Mouse (Mus musculus) liver, postnatal 0 days (tissue): ENCODE results near the gene Nsf. TPM values are rescaled to one million over a fixed set of nuclear protein-coding genes. Genes with fewer than 3 reads are reported as not detected.
"Not testable (repeated sequence)": the region's sequence is repeated elsewhere in the genome, so short reads cannot be mapped to it uniquely, and the experiment has no call there.

Experiments used
- ATAC-seq: fragments of 200-750 bp; cut with Nextera tagmentation; 2 replicates; pipeline ENCODE4 v1.8.0; 2017; ENCODE audit warnings: mild to moderate bottlenecking, moderate library complexity
- DNase-seq: peaks from one replicate; pipeline ENCODE4 v3.0.0-alpha.2; 2016
- H3K27ac ChIP-seq: fragments of 300-500 bp; sonication (generic); 2 replicates; pipeline ENCODE4 v1.5.1; 2014; ENCODE audit warnings: antibody characterized with exemption, moderate library complexity, mild to moderate bottlenecking, low read depth
- H3K27me3 ChIP-seq: fragments of 300-500 bp; sonication (generic); 2 replicates; pipeline ENCODE4 v1.6.1; 2014; ENCODE audit warnings: low read length, control low read depth, mixed read lengths; ENCODE audit not compliant: insufficient read depth
- H3K36me3 ChIP-seq: fragments of 300-500 bp; sonication (generic); replicated peaks from 2 replicates; pipeline ENCODE4 v1.6.1; 2014; ENCODE audit warnings: mild to moderate bottlenecking, control low read depth, low read length, moderate library complexity, mixed read lengths; ENCODE audit not compliant: insufficient read depth
- H3K4me1 ChIP-seq: fragments of 300-500 bp; sonication (generic); 2 replicates; pipeline ENCODE4 v1.6.1; 2014; ENCODE audit warnings: antibody characterized with exemption, mild to moderate bottlenecking, control low read depth; ENCODE audit not compliant: insufficient read depth
- H3K4me2 ChIP-seq: fragments of 300-500 bp; sonication (generic); 2 replicates; pipeline ENCODE4 v1.6.1; 2014; ENCODE audit warnings: low read depth, mild to moderate bottlenecking, low read length, moderate library complexity, mixed read lengths
- H3K4me3 ChIP-seq: fragments of 300-500 bp; sonication (generic); 2 replicates; pipeline ENCODE4 v1.5.1; 2014; ENCODE audit warnings: low read depth, low read length
- H3K9ac ChIP-seq: fragments of 300-500 bp; sonication (generic); replicated peaks from 2 replicates; pipeline ENCODE4 v1.6.1; 2014; ENCODE audit warnings: mild to moderate bottlenecking, moderate library complexity
- H3K9me3 ChIP-seq: fragments of 300-500 bp; sonication (generic); 2 replicates; pipeline ENCODE4 v1.6.1; 2016; ENCODE audit warnings: mild to moderate bottlenecking, control low read depth, low read length, mixed read lengths
- CTCF ChIP-seq: sonication (generic); IDR thresholded peaks from 2 replicates; pipeline ENCODE4 v1.5.1; 2016; ENCODE audit warnings: antibody characterized with exemption, low read depth
- EP300 ChIP-seq: IDR thresholded peaks from 2 replicates; pipeline ENCODE4 v1.6.1; 2016; ENCODE audit warnings: antibody characterized with exemption, low read depth, mild to moderate bottlenecking
- WGBS: fragments of 180-500 bp; shearing (Covaris S2); extraction: QIAGEN DNeasy Blood & Tissue Kit; methylation state at CpG from one replicate; pipeline ENCODE4 v1.1.7; 2014; ENCODE audit not compliant: insufficient replicate concordance; 5-methylcytosine and 5-hydroxymethylcytosine counted together
- polyA plus RNA-seq: library from polyadenylated mRNA; unstranded; fragments of >200 nt; fragmentation: Nextera tagmentation; extraction: Ambion mirVana; gene quantifications from 2 replicates; pipeline ENCODE4 v1.2.1, GENCODE M21; 2015

The Nsf gene
- polyA plus RNA-seq, 1 experiment from 2014 or later: 16.0 TPM

DNA sequence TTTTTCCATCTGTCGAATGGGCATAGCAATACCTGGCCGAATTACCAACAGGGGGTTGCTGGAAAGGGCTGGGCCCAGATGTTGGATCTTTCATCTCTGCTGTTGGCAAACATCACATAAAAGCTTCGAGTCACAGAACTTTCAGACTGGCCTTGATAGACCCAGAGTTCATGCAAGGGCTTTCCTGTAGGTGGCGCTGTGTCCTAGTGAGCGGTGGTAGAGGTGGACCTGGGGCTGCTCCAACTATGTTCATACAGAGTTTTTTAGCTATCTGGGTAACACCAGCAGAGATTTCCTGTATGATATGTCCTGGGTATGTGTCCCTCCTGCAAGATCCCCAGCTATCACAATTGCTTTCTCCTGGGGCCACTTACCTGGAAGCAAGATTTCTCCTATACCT lies 43.5 kb upstream of the Nsf start:
- H3K27me3 ChIP-seq: no peaks in the 10 kb centered on the region
- no peak overlapping the region for H3K9ac ChIP-seq
- ATAC-seq: no peak
- no peak overlapping the region for H3K27ac ChIP-seq
- 9% methylated on average over 5 of the region's 5 CpGs for WGBS
- no peaks in the 10 kb centered on the region for H3K4me1 ChIP-seq
- H3K36me3 ChIP-seq: no peaks in the 10 kb centered on the region
- H3K4me3 ChIP-seq: no peak overlapping the region
- TF ChIP-seq EP300 (no peak), CTCF (peak; percentile 87)
- peak; percentile 81 for DNase-seq
- H3K4me2 ChIP-seq: no peak overlapping the region
- H3K9me3 ChIP-seq: no peaks in the 10 kb centered on the region

DNA sequence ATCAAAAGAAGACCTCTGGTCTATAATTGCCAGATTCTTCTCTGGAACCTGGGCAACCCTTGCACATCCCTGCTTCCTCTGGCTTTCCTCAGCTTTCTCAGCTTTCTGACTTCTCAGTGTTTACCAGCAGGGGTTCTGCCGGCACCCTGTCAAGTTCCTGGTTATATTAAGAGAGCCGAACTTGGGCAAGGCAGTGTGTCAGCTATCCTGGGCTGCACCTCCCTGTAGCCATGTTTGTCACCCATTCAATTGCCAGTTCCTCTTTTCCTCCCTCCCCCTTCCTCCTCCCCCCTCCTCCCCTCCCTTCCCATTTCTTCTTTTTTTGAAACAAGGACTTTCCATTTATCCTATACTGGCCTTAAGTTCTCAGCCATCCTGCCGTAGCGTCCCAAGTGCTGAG lies 38.8 kb upstream of the Nsf start:
- no peak overlapping the region for H3K4me3 ChIP-seq
- no peaks in the 10 kb centered on the region for H3K4me1 ChIP-seq
- no peaks in the 10 kb centered on the region for H3K9me3 ChIP-seq
- TF ChIP-seq CTCF (no peak), EP300 (no peak)
- H3K27me3 ChIP-seq: no peaks in the 10 kb centered on the region
- no peak overlapping the region for H3K27ac ChIP-seq
- H3K4me2 ChIP-seq: no peak overlapping the region
- WGBS: 54% methylated on average over 4 of the region's 4 CpGs
- H3K36me3 ChIP-seq: no peaks in the 10 kb centered on the region
- no peak overlapping the region for H3K9ac ChIP-seq
- ATAC-seq (no peak), DNase-seq (no peak)

GRCm38 (mm10) chr11:103990049-103990557 lies 36.2 kb upstream of the Nsf start:
- not testable (repeated sequence) for H3K9me3 ChIP-seq, ATAC-seq, H3K4me3 ChIP-seq, H3K27me3 ChIP-seq, H3K9ac ChIP-seq, H3K36me3 ChIP-seq, H3K27ac ChIP-seq, DNase-seq, H3K4me1 ChIP-seq, H3K4me2 ChIP-seq
- WGBS: 31% methylated on average over 12 of the region's 12 CpGs

DNA sequence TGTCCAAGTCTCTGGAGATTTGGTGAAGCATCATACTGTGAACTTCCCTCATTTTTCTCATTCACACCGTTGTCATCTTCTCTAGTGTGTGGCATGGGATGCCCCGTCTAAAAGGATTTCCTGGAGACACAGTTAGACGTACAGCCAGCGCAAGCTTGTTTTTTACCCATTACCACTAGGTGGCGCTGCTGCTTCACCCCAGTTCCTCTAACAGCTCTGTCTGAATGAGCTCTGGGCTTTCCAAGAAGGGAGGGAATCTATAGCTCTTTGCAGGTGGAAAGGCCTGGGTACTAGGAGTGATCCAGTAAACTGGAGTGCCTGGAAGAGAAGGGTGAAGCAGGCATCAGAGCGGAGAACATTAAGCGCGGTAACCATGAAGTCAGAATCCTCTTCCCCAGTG lies 33.6 kb upstream of the Nsf start:
- DNase-seq (peak; percentile 81), ATAC-seq (peak; percentile 54; the same call in 1 of the 2 replicates)
- Histone ChIP-seq H3K9me3 (no peaks in the 10 kb centered on the region), H3K9ac (no peak overlapping the region), H3K27ac (no peak overlapping the region), H3K4me2 (no peak overlapping the region), H3K4me1 (no peaks in the 10 kb centered on the region), H3K27me3 (no peaks in the 10 kb centered on the region), H3K4me3 (no peak overlapping the region), H3K36me3 (peaks cover 11% of the 10 kb centered on the region; the same call in 1 of the 2 replicates)
- TF ChIP-seq CTCF (peak; percentile 98), EP300 (no peak)
- WGBS: 35% methylated on average over 8 of the region's 8 CpGs

- Histone ChIP-seq H3K4me3 (no peak overlapping the region), H3K27ac (0 out of 2 replicates have a peak overlapping the region, but pooled peaks have one; percentile 34), H3K4me2 (no peak overlapping the region), H3K9ac (no peak overlapping the region), H3K36me3 (peaks cover 20% of the 10 kb centered on the region; the same call in 1 of the 2 replicates), H3K4me1 (0 out of 2 replicates have a peak, but pooled peaks cover 2% of the 10 kb centered on the region), H3K9me3 (no peaks in the 10 kb centered on the region), H3K27me3 (no peaks in the 10 kb centered on the region)
- 47% methylated on average over 5 of the region's 5 CpGs for WGBS
- no peak for DNase-seq
- no peak for ATAC-seq
- TF ChIP-seq EP300 (no peak), CTCF (no peak)
Measured at GRCm38 (mm10) chr11:103984067-103984466, 30.2 kb upstream of the Nsf start.

GRCm38 (mm10) chr11:103981826-103982225 lies 28.0 kb upstream of the Nsf start:
- H3K27me3 ChIP-seq: no peaks in the 10 kb centered on the region
- H3K36me3 ChIP-seq: peaks cover 23% of the 10 kb centered on the region; the same call in 1 of the 2 replicates
- no peaks in the 10 kb centered on the region for H3K9me3 ChIP-seq
- 71% methylated on average over 5 of the region's 5 CpGs for WGBS
- no peak overlapping the region for H3K9ac ChIP-seq
- no peak overlapping the region for H3K4me2 ChIP-seq
- no peak overlapping the region for H3K4me3 ChIP-seq
- TF ChIP-seq EP300 (no peak), CTCF (no peak)
- H3K4me1 ChIP-seq: 0 out of 2 replicates have a peak, but pooled peaks cover 2% of the 10 kb centered on the region
- ATAC-seq (no peak), DNase-seq (no peak)
- no peak overlapping the region for H3K27ac ChIP-seq
